Comparison of ENCODE assay signal across 9 mouse cellular contexts in genomic region chr17:84265480-84266130, GRCm38 (mm10).
A peak's percentile ranks its signal among the peaks of the same experiment; 100 is the strongest.
DNase-seq lines count a peak whose midpoint lies in the region; ATAC-seq and TF ChIP-seq lines count a peak whose summit lies in the region.
"Had no signal": no experiment of that assay in that cellular context is flagged by ENCODE, and none has a peak within 500 bp of the region (broad histone marks: within the 10 kb centered on the region; RNA-seq: fewer than 3 reads in every experiment).

No protein-coding gene starts in this region.

- H3K9ac ChIP-seq in heart, postnatal 0 days (replicated peaks; ENCODE audit: low read depth, low read length), result peak overlapping the region; percentile 41
- H3K9ac ChIP-seq in liver, embryonic 11.5 days (ENCODE audit: low read depth, low read length), result no peak overlapping the region
- no peak overlapping the region for H3K9ac ChIP-seq in stomach, embryonic 14.5 days (replicated peaks; ENCODE audit: low read depth, low read length)

- H3K36me3 ChIP-seq in heart, postnatal 0 days (replicated peaks; ENCODE audit: control insufficient read depth, insufficient read depth, low read length), result no peaks in the 10 kb centered on the region
- H3K36me3 ChIP-seq in liver, embryonic 11.5 days (ENCODE audit: control insufficient read depth, insufficient read depth, low read length), result no peaks in the 10 kb centered on the region
- no peaks in the 10 kb centered on the region for H3K36me3 ChIP-seq in stomach, embryonic 14.5 days (ENCODE audit: control insufficient read depth, insufficient read depth, low read length)

- peaks cover 31% of the 10 kb centered on the region for H3K4me1 ChIP-seq in heart, postnatal 0 days (ENCODE audit: control insufficient read depth, insufficient read depth)
- H3K4me1 ChIP-seq in liver, embryonic 11.5 days (replicated peaks; ENCODE audit: control insufficient read depth, insufficient read depth, low read length), result peaks cover 51% of the 10 kb centered on the region
- H3K4me1 ChIP-seq in stomach, embryonic 14.5 days (ENCODE audit: control insufficient read depth, insufficient read depth, low read length), result peaks cover 42% of the 10 kb centered on the region

- peak; percentile 36 for TF ChIP-seq CTCF in layer of hippocampus, adult 2 months (conservative IDR thresholded peaks at IDR 0.05)
- TF ChIP-seq CTCF in heart, postnatal 0 days (IDR thresholded peaks at IDR 0.05; ENCODE audit: low read depth), result peak; percentile 56

- no peak for ATAC-seq in heart, postnatal 0 days (ENCODE audit: insufficient read depth, low read depth)
- ATAC-seq in liver, embryonic 11.5 days (replicated peaks; ENCODE audit: low FRiP score), result no peak
- no peak for ATAC-seq in stomach, embryonic 14.5 days (ENCODE audit: insufficient number of reproducible peaks, insufficient read depth, low FRiP score, low read depth)

- H3K9me3 ChIP-seq in heart, postnatal 0 days (replicated peaks; ENCODE audit: control insufficient read depth, low read length), result no peaks in the 10 kb centered on the region
- H3K9me3 ChIP-seq in liver, embryonic 11.5 days (ENCODE audit: control insufficient read depth, low read length), result no peaks in the 10 kb centered on the region
- no peaks in the 10 kb centered on the region for H3K9me3 ChIP-seq in stomach, embryonic 14.5 days (ENCODE audit: control insufficient read depth, low read depth, low read length)

- no peak for TF ChIP-seq EP300 in heart, postnatal 0 days (IDR thresholded peaks at IDR 0.05; ENCODE audit: low read depth)

- no peak overlapping the region for H3K4me2 ChIP-seq in heart, postnatal 0 days (ENCODE audit: low read depth, low read length)
- no peak overlapping the region for H3K4me2 ChIP-seq in liver, embryonic 11.5 days
- H3K4me2 ChIP-seq in stomach, embryonic 14.5 days (replicated peaks; ENCODE audit: low read depth, low read length), result no peak overlapping the region

- no peak overlapping the region for H3K27ac ChIP-seq in layer of hippocampus, adult 2 months
- H3K27ac ChIP-seq in heart, postnatal 0 days (ENCODE audit: low read depth), result peak overlapping the region; percentile 69
- H3K27ac ChIP-seq in liver, embryonic 11.5 days (ENCODE audit: low read depth, low read length), result 0 out of 2 replicates have a peak overlapping the region, but pooled peaks have one; percentile 4
- H3K27ac ChIP-seq in stomach, embryonic 14.5 days (ENCODE audit: low read length), result peak overlapping the region; percentile 76; the same call in 1 of the 2 replicates

- no peaks in the 10 kb centered on the region for H3K27me3 ChIP-seq in heart, postnatal 0 days (ENCODE audit: control insufficient read depth, insufficient read depth, low read length)
- no peaks in the 10 kb centered on the region for H3K27me3 ChIP-seq in liver, embryonic 11.5 days (replicated peaks; ENCODE audit: control insufficient read depth, insufficient read depth, low read length)
- H3K27me3 ChIP-seq in stomach, embryonic 14.5 days (ENCODE audit: control insufficient read depth, insufficient read depth, low read length), result no peaks in the 10 kb centered on the region

- DNase-seq in layer of hippocampus, adult 2 months (ENCODE audit: low spot score in 2 of 2), result no peak
- DNase-seq in layer of hippocampus, postnatal 10 days (ENCODE audit: low spot score in 2 of 2), result no peak
- DNase-seq in heart, postnatal 0 days (ENCODE audit: low spot score), result peak; percentile 53
- DNase-seq in liver, embryonic 11.5 days (ENCODE audit: low spot score), result no peak
- no peak for DNase-seq in right cerebral cortex, adult 18-20 months
- no peak for DNase-seq in right cerebral cortex, postnatal 4 days
- DNase-seq: cerebellum, adult 11 months; thymus, postnatal 36 days had no signal

- 50% methylated on average over 5 of the region's 5 CpGs for WGBS in heart, postnatal 0 days
- 65% methylated on average over 5 of the region's 5 CpGs for WGBS in liver, embryonic 11.5 days
- 35% methylated on average over 5 of the region's 5 CpGs for WGBS in stomach, embryonic 14.5 days

- no peak overlapping the region for H3K4me3 ChIP-seq in layer of hippocampus, adult 2 months
- H3K4me3 ChIP-seq in heart, postnatal 0 days (ENCODE audit: low read depth, low read length), result no peak overlapping the region
- H3K4me3 ChIP-seq in liver, embryonic 11.5 days (ENCODE audit: low read depth, low read length), result no peak overlapping the region
- no peak overlapping the region for H3K4me3 ChIP-seq in stomach, embryonic 14.5 days (ENCODE audit: low read depth, low read length)
